Mouse (Mus musculus) C2C12 (cell line): ENCODE data around the gene Gpc5. TPM values are rescaled to one million over a fixed set of nuclear protein-coding genes. Genes with fewer than 3 reads are reported as not detected.

Source experiments
- H3K27me3 ChIP-seq: one replicate; pipeline ENCODE4 v1.6.1; 2011; ENCODE audit not compliant: control insufficient read depth, insufficient read depth, insufficient read length
- H3K36me3 ChIP-seq: one replicate; pipeline ENCODE4 v1.6.1; 2011; ENCODE audit not compliant: control insufficient read depth, insufficient read depth
- H3K4me3 ChIP-seq: one replicate; pipeline ENCODE4 v1.5.1; 2011; ENCODE audit warnings: mild to moderate bottlenecking, control low read depth; ENCODE audit not compliant: poor library complexity, insufficient read depth, severe bottlenecking
- H3K79me2 ChIP-seq: one replicate; pipeline ENCODE4 v1.6.1; 2011; ENCODE audit not compliant: control insufficient read depth, insufficient read depth
- H3K79me3 ChIP-seq: one replicate; pipeline ENCODE4 v1.6.1; 2011; ENCODE audit warnings: low read depth, control low read depth
- H3ac ChIP-seq: one replicate; pipeline ENCODE3; 2011; ENCODE audit warnings: low read depth; ENCODE audit not compliant: control insufficient read depth, insufficient read length
- CEBPB ChIP-seq: IDR thresholded peaks from one replicate; pipeline ENCODE4 v1.6.1; 2011; ENCODE audit warnings: low read depth, mild to moderate bottlenecking, control low read depth, moderate library complexity
- CTCF ChIP-seq: IDR thresholded peaks from one replicate; pipeline ENCODE4 v1.5.1; 2011; ENCODE audit not compliant: control insufficient read depth, insufficient read depth, insufficient read length
- FOSL1 ChIP-seq: IDR thresholded peaks from one replicate; pipeline ENCODE4 v1.8.0; 2011; ENCODE audit warnings: mild to moderate bottlenecking, low read length; ENCODE audit not compliant: poor library complexity, insufficient read depth, severe bottlenecking
- MAX ChIP-seq: IDR thresholded peaks from one replicate; pipeline ENCODE4 v1.6.1; 2011; ENCODE audit warnings: mild to moderate bottlenecking, control low read depth
- MYOD1 ChIP-seq: IDR thresholded peaks from one replicate; pipeline ENCODE4 v1.6.1; 2011; ENCODE audit warnings: low read depth; ENCODE audit not compliant: control insufficient read depth, insufficient read length
- MYOG ChIP-seq: IDR thresholded peaks from one replicate; pipeline ENCODE4 v1.6.1; 2011; ENCODE audit not compliant: control insufficient read depth, insufficient read length; ENCODE audit errors: extremely low read depth
- USF1 ChIP-seq: IDR thresholded peaks from one replicate; pipeline ENCODE4 v1.6.1; 2011; ENCODE audit warnings: low read depth, mild to moderate bottlenecking, control low read depth, moderate library complexity
- polyA plus RNA-seq: library from polyadenylated mRNA; unstranded; fragments of >200 nt; fragmentation: generic; extraction: Trizol; gene quantifications from one replicate; pipeline ENCODE4 v1.2.1, GENCODE M21; 2012; ENCODE audit warnings: missing spikeins

The Gpc5 gene
- polyA plus RNA-seq, 1 experiment, result not detected

- Histone ChIP-seq H3K4me3 (no peak overlapping the region), H3K36me3 (no peaks in the 10 kb centered on the region), H3ac (no peak overlapping the region), H3K79me2 (no peaks in the 10 kb centered on the region), H3K79me3 (no peaks in the 10 kb centered on the region), H3K27me3 (no peaks in the 10 kb centered on the region)
- no peak for TF ChIP-seq FOSL1
Observed at GRCm38 (mm10) chr14:115371131-115371530, 279.1 kb downstream of the Gpc5 start.

- Histone ChIP-seq H3ac (no peak overlapping the region), H3K36me3 (no peaks in the 10 kb centered on the region), H3K79me2 (no peaks in the 10 kb centered on the region), H3K4me3 (no peak overlapping the region), H3K79me3 (no peaks in the 10 kb centered on the region), H3K27me3 (no peaks in the 10 kb centered on the region)
- no peak for TF ChIP-seq FOSL1
- TF ChIP-seq CEBPB, result no peak
- TF ChIP-seq MAX, result no peak
- no peak for TF ChIP-seq USF1
- TF ChIP-seq CTCF, result no peak
- no peak for TF ChIP-seq MYOG
- no peak for TF ChIP-seq MYOD1
Observed at GRCm38 (mm10) chr14:115391831-115392230, 299.8 kb downstream of the Gpc5 start.

- Histone ChIP-seq H3K79me2 (no peaks in the 10 kb centered on the region), H3ac (no peak overlapping the region), H3K79me3 (no peaks in the 10 kb centered on the region), H3K36me3 (no peaks in the 10 kb centered on the region), H3K27me3 (no peaks in the 10 kb centered on the region), H3K4me3 (no peak overlapping the region)
- no peak for TF ChIP-seq CEBPB
- no peak for TF ChIP-seq MYOD1
- no peak for TF ChIP-seq CTCF
- no peak for TF ChIP-seq FOSL1
- no peak for TF ChIP-seq USF1
- no peak for TF ChIP-seq MYOG
- TF ChIP-seq MAX, result no peak
Observed at GRCm38 (mm10) chr14:115392894-115393524, 301.0 kb downstream of the Gpc5 start.

GRCm38 (mm10) chr14:115406596-115406995, 314.6 kb downstream of the Gpc5 start:
- TF ChIP-seq CTCF (no peak), USF1 (no peak), MAX (no peak), FOSL1 (no peak), CEBPB (no peak), MYOD1 (no peak), MYOG (no peak)
- Histone ChIP-seq H3K4me3 (no peak overlapping the region), H3K36me3 (no peaks in the 10 kb centered on the region), H3K27me3 (no peaks in the 10 kb centered on the region), H3K79me2 (no peaks in the 10 kb centered on the region), H3ac (no peak overlapping the region), H3K79me3 (no peaks in the 10 kb centered on the region)

GRCm38 (mm10) chr14:115407309-115407930, 315.4 kb downstream of the Gpc5 start:
- no peaks in the 10 kb centered on the region for H3K27me3 ChIP-seq
- H3K79me3 ChIP-seq, result no peaks in the 10 kb centered on the region
- no peaks in the 10 kb centered on the region for H3K36me3 ChIP-seq
- no peak overlapping the region for H3K4me3 ChIP-seq
- TF ChIP-seq MAX, result no peak
- no peak for TF ChIP-seq USF1
- TF ChIP-seq CTCF, result no peak
- no peak for TF ChIP-seq MYOG
- TF ChIP-seq CEBPB, result no peak
- no peak for TF ChIP-seq FOSL1
- no peak for TF ChIP-seq MYOD1
- no peaks in the 10 kb centered on the region for H3K79me2 ChIP-seq
- no peak overlapping the region for H3ac ChIP-seq

GRCm38 (mm10) chr14:115410881-115411280, 318.9 kb downstream of the Gpc5 start:
- TF ChIP-seq MAX (no peak), USF1 (no peak), CTCF (no peak), MYOD1 (no peak), MYOG (no peak), CEBPB (no peak)
- Histone ChIP-seq H3K79me2 (no peaks in the 10 kb centered on the region), H3K27me3 (no peaks in the 10 kb centered on the region), H3K4me3 (no peak overlapping the region), H3K36me3 (no peaks in the 10 kb centered on the region), H3ac (no peak overlapping the region), H3K79me3 (no peaks in the 10 kb centered on the region)
